Mouse (Mus musculus): ENCODE measurements around the gene Afap1.

The Afap1 gene

DNA sequence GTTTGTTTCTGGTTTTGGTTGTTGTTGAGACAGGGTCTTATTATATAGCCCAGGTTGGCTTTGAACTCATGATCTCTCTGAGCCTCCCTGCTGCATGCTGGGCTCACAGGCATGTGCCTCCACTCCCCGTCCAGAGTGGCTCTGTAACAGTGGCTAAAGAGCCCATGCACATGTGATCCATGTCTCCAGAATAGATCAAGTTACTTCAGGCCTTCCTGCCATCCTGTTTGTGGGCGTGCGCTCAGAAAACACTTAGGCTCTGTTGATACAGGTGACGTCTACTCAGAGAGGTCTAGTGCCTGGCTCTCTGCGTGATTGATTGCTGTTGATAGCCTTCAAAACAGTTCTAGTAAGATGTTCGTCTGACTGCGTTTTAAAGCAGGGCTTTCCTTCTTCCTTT is 79.6 kb downstream of the Afap1 start:
- DNase-seq (ENCODE audit: low spot score in 2 of 2), result no peak

- DNase-seq (ENCODE audit: low spot score in 2 of 2), result peak in 1 of 2 experiments; percentile 39
Observed at GRCm38 (mm10) chr5:35973800-35974199, 80.7 kb downstream of the Afap1 start.

DNA sequence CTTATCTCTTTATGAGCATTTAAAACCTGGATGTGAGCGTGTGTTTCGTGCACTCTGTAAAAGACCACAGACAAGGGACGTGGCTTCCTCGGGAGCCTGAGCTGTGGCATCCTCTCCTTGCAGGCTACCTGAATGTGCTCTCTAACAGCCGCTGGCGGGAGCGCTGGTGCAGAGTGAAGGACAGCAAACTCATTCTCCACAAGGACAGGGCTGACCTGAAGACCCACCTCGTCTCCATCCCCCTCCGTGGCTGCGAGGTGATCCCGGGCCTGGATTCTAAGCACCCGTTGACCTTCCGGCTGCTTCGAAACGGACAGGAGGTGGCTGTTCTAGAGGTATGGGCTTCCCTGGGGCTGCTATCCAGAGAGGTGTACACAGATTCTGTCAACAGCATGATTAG is 81.1 kb downstream of the Afap1 start:
- no peak for DNase-seq (ENCODE audit: low spot score in 2 of 2)

DNA sequence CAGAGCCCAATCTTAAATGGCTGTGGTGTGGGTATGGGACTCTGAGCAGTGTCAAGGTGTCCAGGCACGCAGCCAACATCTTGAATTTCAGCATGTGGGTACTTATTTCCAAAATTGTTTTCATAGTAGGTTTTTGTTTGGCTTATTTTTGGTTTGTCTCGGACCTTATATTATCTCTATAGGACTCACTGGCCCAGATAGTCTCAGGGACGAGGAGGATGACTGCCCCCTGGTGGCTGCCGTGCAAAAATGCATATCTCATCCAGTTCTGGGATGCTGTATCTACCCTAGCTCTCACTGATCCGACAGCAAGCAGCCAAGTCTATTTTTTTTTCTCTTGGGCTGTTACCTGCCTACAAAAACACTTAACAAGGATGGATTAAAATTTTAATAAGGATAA is 82.6 kb downstream of the Afap1 start:
- peak in 1 of 2 experiments; percentile 47 for DNase-seq (ENCODE audit: low spot score in 2 of 2)

DNA sequence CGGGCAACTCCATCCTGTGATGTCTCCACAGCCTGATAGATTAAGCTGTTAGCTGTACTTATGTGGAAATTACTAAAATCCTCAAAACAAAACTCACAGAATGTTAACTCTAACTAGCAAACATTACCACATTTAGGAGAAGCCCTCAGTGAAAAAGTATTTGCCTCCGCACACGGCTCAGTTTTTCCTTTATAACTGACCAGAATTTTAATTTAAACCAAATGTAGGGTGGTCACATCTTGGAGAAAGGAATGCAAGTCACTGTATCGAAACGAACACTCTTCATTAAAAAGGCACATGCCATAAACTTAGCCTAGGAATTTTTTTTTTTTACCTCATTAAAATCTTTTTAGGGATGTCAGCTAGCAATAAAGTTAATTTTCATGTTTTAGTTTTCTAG is 87.4 kb downstream of the Afap1 start:
- no peak for DNase-seq (ENCODE audit: low spot score in 2 of 2)

DNA sequence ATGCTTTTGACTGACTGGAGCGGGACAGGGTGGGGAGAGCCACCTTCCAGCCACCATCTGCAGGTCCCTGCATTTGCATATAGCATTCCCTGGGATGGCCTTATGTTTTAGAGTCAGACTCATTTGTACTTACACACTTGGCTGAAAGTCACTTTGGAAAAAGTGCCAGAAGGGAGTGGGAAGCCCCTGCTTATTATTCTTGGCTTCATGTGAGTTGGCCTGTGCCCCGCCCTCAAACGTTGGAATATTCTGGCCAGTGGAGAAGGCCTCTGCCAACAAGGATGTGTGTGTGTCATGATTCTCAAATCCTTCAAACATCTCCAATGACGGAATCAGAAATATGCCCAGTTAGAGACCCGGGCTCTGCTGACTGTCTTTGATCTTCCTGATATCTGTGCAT is 88.2 kb downstream of the Afap1 start:
- no peak for DNase-seq (ENCODE audit: low spot score in 2 of 2)

DNA sequence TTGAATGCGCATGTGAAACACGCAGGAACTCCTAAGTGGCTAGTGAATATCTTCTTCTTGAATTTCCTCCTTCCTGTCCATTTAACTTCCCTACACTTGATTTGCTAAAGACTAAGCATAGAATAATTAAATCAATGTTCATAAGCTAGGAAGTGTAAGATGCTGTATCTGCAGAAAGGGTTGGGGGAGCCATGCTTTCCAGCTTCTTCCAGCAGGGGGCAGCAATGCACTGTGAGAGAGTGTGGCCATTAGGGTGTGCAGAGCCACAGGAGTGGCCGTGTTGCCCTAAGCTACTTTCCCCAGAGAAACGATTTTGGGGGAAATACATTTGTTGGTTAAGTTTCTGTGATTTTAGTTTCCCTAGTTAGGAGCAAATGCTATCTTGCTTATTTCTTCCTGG is 88.9 kb downstream of the Afap1 start:
- peak; percentile 48 to 79 for DNase-seq (ENCODE audit: low spot score in 2 of 2)

GRCm38 (mm10) chr5:35985611-35986010 is 92.5 kb downstream of the Afap1 start:
- no peak for DNase-seq (ENCODE audit: low spot score in 2 of 2)

GRCm38 (mm10) chr5:35988085-35988484 is 95.0 kb downstream of the Afap1 start:
- no peak for DNase-seq (ENCODE audit: low spot score in 2 of 2)

- no peak for DNase-seq (ENCODE audit: low spot score in 2 of 2)
Observed at GRCm38 (mm10) chr5:35989506-35989905, 96.4 kb downstream of the Afap1 start.

DNA sequence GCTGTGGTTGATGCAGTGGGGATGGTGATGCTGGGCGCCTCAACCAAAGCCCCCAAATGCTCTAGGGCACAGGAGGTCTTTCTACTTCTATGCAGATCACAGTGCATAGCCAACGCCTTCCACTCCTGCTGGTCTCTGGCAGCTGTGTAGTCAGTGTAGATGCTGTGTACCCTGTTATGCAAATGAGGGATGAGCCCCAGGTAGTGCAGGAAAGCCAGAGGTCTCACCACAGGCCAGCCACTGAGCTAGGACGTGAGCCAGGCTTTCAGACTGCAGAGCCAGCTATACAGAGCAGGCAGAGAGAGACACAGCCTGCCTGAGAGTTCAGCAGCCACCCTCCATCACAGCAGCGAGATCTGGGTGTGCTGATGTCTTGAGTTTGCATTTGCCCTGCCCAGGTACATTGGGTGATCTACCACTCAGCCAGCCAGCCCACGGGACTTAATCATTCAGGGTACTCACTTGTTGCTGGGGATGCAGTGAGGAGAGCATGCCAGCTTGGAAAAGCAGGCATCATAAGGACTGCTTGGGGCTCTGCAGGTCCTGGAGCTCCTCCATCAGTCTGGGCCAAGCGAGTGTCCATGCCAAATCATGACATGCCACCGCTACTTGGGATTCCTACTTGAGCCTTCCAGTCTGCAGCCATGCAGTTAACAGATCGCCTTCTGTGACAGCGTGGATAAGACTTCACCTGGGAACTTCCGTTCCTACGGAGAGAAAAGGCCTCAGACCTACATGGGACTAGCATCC is 97.0 kb downstream of the Afap1 start:
- no peak for DNase-seq (ENCODE audit: low spot score in 2 of 2)

- DNase-seq (ENCODE audit: low spot score in 2 of 2), result no peak
Observed at GRCm38 (mm10) chr5:36003797-36004196, 110.7 kb downstream of the Afap1 start.

GRCm38 (mm10) chr5:36006106-36006505 is 113.0 kb downstream of the Afap1 start:
- DNase-seq (ENCODE audit: low spot score in 2 of 2), result no peak

DNA sequence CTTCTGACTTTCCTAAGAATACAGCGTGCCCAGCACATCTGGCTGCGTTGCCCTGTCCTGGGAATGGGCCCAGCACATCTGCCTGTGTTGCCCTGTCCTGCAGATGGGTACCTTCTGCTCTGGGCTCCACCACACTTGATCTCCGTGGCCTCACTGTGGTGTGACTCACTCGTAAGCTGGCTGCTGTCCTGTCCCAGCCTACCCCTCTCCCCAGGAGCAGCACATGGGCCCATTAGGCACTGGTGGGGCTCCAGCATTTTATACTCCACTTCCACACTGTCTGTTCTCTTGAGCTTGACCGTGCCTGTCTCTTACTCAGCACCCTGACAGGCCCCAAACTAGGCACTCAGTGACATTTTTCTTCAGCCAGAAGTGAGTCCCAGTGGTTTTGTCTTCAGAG is 113.5 kb downstream of the Afap1 start:
- no peak for DNase-seq (ENCODE audit: low spot score in 2 of 2)

GRCm38 (mm10) chr5:36007649-36008048 is 114.5 kb downstream of the Afap1 start:
- no peak for DNase-seq (ENCODE audit: low spot score in 2 of 2)

- DNase-seq (ENCODE audit: low spot score in 2 of 2), result no peak
Observed at GRCm38 (mm10) chr5:36009405-36009804, 116.3 kb downstream of the Afap1 start.

GRCm38 (mm10) chr5:36018366-36018765 is 125.2 kb downstream of the Afap1 start:
- DNase-seq (ENCODE audit: low spot score in 2 of 2), result no peak

DNA sequence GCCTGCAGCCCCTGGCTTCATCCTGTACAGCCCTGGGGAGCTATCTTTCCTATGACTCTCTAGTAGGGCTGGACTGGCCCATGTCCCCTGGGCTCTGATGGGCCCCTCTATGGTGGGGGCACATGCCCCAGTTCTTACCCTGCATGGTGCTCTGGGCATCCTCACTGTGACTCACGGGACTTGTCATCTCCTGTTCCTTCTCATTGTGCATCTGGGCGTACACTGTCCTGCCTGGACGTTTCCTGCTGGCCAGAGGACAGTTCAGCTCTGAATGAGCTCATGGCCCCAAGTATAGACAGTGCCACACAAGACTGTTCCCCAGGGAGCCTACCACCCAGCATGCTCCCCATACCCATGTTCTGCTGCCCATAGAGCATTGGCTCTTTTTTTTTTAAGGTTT is 128.0 kb downstream of the Afap1 start:
- no peak for DNase-seq (ENCODE audit: low spot score in 2 of 2)

DNA sequence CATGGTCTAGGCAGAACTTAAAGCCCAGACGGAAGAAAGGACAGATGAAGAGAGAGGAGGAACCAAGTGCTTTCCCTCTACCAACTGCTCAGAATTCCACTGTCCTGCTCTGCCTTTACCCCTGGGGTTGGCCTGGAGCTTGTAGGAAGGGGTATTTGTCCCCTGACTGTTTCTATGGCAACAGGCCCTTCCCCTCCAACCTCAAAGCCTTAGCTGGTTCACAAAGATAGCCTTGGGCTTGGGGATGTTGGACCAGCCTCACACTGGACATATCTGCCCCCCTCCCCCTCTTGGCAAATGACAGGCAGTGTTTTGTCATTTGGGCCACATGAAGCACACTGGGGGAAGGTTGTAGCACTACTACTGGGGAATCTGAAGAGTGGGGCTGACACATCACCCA is 129.2 kb downstream of the Afap1 start:
- DNase-seq (ENCODE audit: low spot score in 2 of 2), result no peak

GRCm38 (mm10) chr5:36024003-36024685 is 131.0 kb downstream of the Afap1 start:
- DNase-seq (ENCODE audit: low spot score in 2 of 2), result no peak

- DNase-seq (ENCODE audit: low spot score in 2 of 2), result no peak
Observed at GRCm38 (mm10) chr5:36025076-36025475, 132.0 kb downstream of the Afap1 start.

GRCm38 (mm10) chr5:36033531-36034426 is 140.7 kb downstream of the Afap1 start:
- DNase-seq (ENCODE audit: low spot score in 2 of 2), result peak in 1 of 2 experiments; percentile 29

All from frontal cortex, postnatal 10 days (tissue).